Mouse (Mus musculus): ENCODE results near the gene Fggy.

Gene Fggy

GRCm38 (mm10) chr4:95909689-95910654 lies 352.7 kb downstream of the Fggy start:
- DNase-seq (ENCODE audit: low spot score) = no peak

- DNase-seq (ENCODE audit: low spot score) = no peak
Observed at GRCm38 (mm10) chr4:95913026-95913425, 355.7 kb downstream of the Fggy start.

- no peak for DNase-seq (ENCODE audit: low spot score)
Observed at GRCm38 (mm10) chr4:95915628-95916579, 358.6 kb downstream of the Fggy start.

DNA sequence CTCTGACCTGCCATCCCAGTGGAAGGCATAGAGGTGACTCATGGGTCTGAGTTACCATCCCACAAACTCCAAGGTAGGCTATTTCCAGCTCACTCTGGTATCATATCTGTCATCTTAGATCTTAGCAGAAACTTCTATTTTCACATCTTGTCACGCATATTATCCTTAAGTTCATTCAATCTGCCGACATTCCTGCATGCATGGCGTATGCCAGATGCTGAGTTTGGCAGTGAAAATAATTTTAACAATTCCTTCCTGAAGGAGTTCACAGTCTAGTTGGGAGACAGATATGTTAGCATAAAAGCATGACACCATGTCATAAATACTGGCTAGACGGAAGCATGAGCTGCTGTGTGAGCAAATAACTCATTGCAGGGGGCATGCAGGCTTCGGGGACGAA lies 360.4 kb downstream of the Fggy start:
- no peak for DNase-seq (ENCODE audit: low spot score)

DNA sequence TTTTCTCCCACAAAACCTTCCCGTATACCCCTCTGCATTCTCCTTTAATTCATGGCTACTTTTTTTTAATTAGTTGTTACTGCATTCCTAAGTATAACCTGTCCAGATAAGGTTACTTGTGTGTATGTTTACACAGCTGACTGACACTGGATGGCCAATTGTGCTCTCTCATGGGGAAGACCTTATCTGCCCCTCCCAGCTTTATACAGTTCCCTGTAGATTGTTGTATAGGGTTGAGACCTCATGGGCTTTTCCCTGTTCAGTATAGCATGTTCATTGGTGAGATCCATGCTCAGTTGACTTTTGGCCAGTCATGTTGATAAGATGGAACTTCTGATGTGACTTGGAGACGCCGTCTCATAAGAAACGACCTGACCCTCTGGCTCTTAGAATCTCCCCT lies 363.1 kb downstream of the Fggy start:
- no peak for DNase-seq (ENCODE audit: low spot score)

GRCm38 (mm10) chr4:95924210-95925184 lies 367.2 kb downstream of the Fggy start:
- DNase-seq (ENCODE audit: low spot score) = peak; percentile 45

DNA sequence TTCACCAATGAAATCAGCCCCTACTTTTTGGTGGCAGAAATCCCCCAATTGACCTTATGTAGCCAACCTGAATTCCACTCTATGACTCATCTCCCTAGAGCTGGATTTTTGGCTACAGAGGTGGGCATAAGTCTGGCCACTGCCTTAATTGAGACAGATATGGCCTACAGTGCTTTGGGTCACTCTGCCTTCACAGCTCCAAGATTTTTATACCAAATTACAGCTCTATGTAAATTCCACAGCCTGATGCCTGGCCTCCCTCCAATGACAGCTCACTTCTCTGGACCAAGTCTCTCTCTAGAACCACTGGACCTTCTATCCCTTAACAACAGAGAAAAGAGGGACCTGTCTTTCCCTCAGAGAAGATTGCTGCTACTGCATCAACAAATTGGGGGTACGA lies 371.5 kb downstream of the Fggy start:
- DNase-seq (ENCODE audit: low spot score) = no peak

DNA sequence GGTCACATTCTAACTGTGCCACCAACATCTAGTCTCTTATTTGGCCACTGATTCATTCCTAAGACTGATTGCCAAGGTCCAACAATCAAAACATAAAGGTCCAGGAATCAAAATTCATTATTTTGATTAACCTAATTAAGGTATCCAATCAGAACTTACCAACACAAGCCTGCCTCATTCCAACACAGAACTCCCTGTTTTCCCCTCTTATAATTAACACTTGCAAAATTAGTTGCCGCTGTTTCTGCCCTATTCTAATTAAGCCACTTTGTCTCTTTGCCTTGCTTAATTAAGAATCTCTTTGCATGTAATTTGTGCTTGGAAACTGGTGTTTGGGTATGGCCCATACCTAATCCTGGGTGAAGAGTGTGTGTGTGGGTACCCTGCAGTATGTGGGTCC lies 372.6 kb downstream of the Fggy start:
- no peak for DNase-seq (ENCODE audit: low spot score)

GRCm38 (mm10) chr4:95931331-95931730 lies 374.0 kb downstream of the Fggy start:
- no peak for DNase-seq (ENCODE audit: low spot score)

GRCm38 (mm10) chr4:95933801-95934356 lies 376.6 kb downstream of the Fggy start:
- no peak for DNase-seq (ENCODE audit: low spot score)

DNA sequence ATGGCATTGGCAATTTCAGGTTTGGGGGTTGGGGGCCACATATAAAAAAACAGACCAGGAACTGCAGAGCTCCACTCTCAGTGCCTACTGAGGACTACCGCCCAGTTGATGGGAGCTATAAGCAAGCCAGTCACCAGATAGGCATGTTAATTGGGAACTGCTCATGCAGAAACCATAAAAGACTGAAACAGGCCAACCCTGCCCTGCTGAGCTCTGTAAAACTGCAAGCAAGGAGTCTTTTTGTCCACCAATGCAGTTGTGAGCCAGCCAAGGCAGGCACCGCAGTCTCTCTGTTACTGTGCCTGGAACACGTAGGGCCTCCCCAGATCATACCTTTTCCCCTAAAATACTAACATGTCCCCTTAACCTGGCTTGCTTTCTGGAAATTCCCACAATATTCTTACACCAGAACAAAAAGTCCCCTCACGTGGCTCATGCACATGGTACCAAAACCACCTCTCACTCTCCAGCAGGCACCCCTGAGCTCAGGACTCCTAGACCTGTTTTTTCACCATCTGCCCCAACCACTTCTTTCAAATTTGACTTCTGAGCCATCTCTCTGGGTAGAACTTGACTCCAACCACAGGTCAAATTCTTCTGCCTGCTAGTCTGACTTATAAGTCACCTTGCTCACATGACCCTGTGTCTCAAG lies 377.2 kb downstream of the Fggy start:
- no peak for DNase-seq (ENCODE audit: low spot score)

GRCm38 (mm10) chr4:95938701-95939100 lies 381.4 kb downstream of the Fggy start:
- no peak for DNase-seq (ENCODE audit: low spot score)

- DNase-seq (ENCODE audit: low spot score) = no peak
Observed at GRCm38 (mm10) chr4:95947896-95948295, 390.6 kb downstream of the Fggy start.

DNA sequence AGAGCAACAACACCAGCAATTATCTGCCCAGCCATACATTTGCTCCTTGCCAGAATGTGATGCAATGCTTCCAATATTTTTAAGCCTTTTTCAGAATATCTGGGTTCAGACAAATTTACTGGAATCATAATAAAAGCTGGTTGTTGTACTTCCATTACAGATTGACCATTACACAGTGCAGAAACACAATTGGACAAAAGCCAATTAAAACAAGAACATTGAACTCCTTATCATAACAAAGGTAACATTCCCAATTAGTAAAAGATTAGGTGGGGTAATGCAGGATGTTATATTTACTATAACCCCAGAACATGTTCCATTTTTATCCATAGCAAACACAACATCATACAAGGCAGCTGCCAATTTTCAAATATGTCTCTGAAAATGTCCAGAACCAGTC lies 396.0 kb downstream of the Fggy start:
- no peak for DNase-seq (ENCODE audit: low spot score)

GRCm38 (mm10) chr4:95966928-95967724 lies 409.8 kb downstream of the Fggy start, which contains the start of gene Hook1:
Gene Hook1, plus strand, starts transcription at chr4:95967240.
- peak; percentile 78 for DNase-seq (ENCODE audit: low spot score)

Data from spleen, adult 12 weeks (tissue).